Mouse (Mus musculus) macrophage (primary cell): ENCODE data around the gene Whamm. TPM values are rescaled to one million over a fixed set of nuclear protein-coding genes. Genes with fewer than 3 reads are reported as not detected.

ENCODE experiments used
- H3K27ac ChIP-seq: fragments of 350-480 bp; formaldehyde crosslinking; 2 replicates; pipeline ENCODE4 v1.9.0; 2021
- H3K36me3 ChIP-seq: fragments of 350-480 bp; formaldehyde crosslinking; 2 replicates; pipeline ENCODE4 v1.9.0; 2021; ENCODE audit errors: inconsistent target
- H3K4me3 ChIP-seq: fragments of 350-480 bp; formaldehyde crosslinking; 2 replicates; pipeline ENCODE4 v1.9.0; 2021; ENCODE audit errors: inconsistent target
- H3K79me2 ChIP-seq: fragments of 350-480 bp; formaldehyde crosslinking; 2 replicates; pipeline ENCODE4 v1.9.0; 2021; ENCODE audit errors: inconsistent target
- WGBS: methylation state at CpG from one replicate; pipeline ENCODE4 v1.1.7; 2026; ENCODE audit warnings: inconsistent platforms; ENCODE audit not compliant: missing documents; 5-methylcytosine and 5-hydroxymethylcytosine counted together
- polyA plus RNA-seq: library from polyadenylated mRNA; stranded (reverse); fragments of 250-400 nt; gene quantifications from 3 replicates; pipeline ENCODE4 v1.2.4, GENCODE M21; 2018; ENCODE audit warnings: inconsistent platforms

The Whamm gene
- polyA plus RNA-seq, 1 experiment from 2014 or later, result 8.4 TPM

GRCm38 (mm10) chr7:81556839-81557238 is 14.2 kb upstream of the Whamm start:
- H3K79me2 ChIP-seq, result no peaks in the 10 kb centered on the region
- H3K36me3 ChIP-seq, result no peaks in the 10 kb centered on the region
- H3K27ac ChIP-seq, result no peak overlapping the region
- WGBS, result 94% methylated on average over 4 of the region's 4 CpGs
- H3K4me3 ChIP-seq, result no peak overlapping the region

DNA sequence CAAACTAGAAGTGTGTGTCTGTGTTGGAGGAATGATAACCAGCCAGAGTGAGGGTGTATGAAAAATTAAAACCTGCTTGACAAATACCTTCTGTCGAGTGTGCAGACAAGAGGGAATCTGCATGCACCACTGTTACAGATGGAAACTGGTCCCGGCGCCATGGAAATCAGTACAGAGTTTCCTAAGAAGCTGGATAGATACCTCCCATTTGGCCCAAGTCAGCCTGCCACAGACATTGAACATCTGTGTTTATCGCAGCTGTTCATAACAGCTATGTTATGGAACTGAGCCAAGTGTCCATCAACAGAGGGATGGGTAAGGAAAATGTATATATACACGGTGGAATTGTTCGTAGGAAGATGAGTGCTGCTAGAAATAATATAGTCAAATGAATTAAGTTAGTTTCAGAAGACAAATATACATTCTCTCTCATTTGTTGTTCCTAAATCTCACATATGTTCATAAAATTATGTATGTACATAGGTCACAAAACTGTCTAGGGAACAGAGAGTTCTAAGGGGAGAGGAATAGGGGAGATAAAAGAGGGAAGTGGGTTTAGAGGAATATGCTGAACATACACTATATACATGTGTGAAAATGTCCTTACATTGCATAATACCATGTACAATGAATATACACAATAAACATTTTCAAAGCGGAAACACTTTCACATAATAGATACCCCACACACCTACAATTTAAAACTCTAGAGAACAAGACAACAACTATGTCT is 13.6 kb upstream of the Whamm start:
- H3K36me3 ChIP-seq, result no peaks in the 10 kb centered on the region
- H3K79me2 ChIP-seq, result no peaks in the 10 kb centered on the region
- H3K27ac ChIP-seq, result no peak overlapping the region
- WGBS, result 94% methylated on average over 7 of the region's 7 CpGs
- H3K4me3 ChIP-seq, result no peak overlapping the region

DNA sequence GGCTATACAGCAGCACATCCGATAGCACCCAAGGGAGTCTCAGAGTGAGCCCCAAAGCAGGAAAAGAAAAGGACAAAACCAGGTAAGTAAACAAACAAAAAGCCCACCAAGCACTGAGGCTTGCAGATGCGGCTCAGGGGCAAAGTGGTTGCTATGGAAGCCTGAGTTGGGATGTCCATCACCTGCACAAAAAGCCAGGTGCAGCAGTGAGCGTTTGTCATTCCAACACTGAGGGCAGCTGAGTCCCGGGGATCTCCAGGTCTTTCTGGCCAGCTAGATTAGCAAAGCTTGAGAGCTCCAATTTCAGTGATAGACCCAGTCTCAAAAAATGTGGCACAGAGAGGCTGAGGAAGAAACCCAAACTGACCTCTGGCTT is 13.1 kb upstream of the Whamm start:
- Histone ChIP-seq H3K79me2 (no peaks in the 10 kb centered on the region), H3K27ac (no peak overlapping the region)

GRCm38 (mm10) chr7:81559231-81559980 is 11.7 kb upstream of the Whamm start:
- H3K36me3 ChIP-seq, result no peaks in the 10 kb centered on the region
- no peaks in the 10 kb centered on the region for H3K79me2 ChIP-seq
- no peak overlapping the region for H3K27ac ChIP-seq
- WGBS, result 87% methylated on average over 13 of the region's 14 CpGs
- H3K4me3 ChIP-seq, result no peak overlapping the region

More for the DNA sequence above, 13.1 kb upstream of the Whamm start:
- WGBS, result 82% methylated on average over 4 of the region's 4 CpGs
- H3K36me3 ChIP-seq, result no peaks in the 10 kb centered on the region
- H3K4me3 ChIP-seq, result no peak overlapping the region

DNA sequence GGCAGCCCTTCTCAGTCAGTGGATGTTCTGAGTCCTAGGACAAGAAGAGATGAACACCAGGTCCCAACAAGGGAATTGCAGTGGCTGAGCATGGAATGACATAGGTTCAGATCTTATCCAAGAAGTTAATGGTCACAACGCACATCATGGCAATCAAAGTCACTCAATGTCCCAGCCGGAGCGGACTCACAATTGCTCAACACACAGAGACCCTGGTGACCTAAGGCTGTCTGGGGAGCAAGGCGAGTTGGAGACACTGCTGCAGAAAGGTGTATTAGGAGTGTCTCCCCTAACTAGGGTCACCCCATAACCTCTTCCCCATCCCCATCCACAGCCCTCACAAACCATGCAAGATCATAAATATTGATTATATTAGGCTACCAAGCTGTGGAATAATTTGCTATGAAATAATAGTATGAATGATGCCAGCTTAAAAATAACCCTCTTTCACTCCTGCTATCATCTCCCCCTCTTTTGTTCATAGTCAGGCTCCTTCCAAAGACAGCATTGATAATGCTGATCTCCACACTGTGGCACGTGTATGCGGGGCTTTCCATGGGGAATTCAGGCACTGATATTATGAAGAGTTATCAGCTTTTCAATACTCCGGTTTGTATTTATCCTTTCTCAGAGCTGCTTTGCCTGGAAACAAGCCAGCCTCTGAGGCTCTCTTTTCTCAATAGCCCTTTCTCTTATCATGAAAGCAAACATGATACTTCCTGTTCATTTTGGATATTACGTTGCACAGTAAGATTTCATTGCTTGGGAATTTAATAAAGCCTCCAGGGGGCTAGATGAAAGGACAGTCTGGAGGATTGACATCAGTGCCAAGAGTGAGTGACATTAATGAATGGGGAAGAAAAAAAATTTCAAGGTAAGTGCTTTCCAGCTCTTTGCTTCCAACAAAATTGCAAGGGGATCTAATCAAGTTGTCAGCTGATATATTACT is 10.7 kb upstream of the Whamm start:
- 72% methylated on average over 7 of the region's 8 CpGs for WGBS
- Histone ChIP-seq H3K79me2 (no peaks in the 10 kb centered on the region), H3K36me3 (no peaks in the 10 kb centered on the region), H3K4me3 (no peak overlapping the region), H3K27ac (no peak overlapping the region)

DNA sequence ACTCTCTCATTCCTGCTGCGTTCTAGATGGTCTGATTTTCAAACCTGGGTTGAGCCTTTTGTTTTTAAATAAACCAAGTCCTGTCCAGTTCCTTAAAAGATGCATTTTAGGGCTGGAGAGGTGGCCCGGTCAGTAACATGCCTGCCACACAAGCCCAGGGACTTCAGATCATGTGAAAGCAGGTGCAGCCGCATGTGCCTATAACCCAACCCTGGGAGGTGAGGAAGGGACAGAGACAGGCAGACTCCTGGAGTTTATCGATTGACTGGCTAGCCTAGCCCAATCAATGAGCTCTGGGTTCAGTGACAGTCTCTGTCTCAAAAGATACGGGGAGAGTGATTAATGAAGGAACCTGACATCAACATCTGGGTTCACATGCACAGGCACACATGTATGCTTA is 9.9 kb upstream of the Whamm start:
- WGBS, result 94% methylated on average over 5 of the region's 5 CpGs
- no peaks in the 10 kb centered on the region for H3K36me3 ChIP-seq
- no peak overlapping the region for H3K27ac ChIP-seq
- no peaks in the 10 kb centered on the region for H3K79me2 ChIP-seq
- no peak overlapping the region for H3K4me3 ChIP-seq

DNA sequence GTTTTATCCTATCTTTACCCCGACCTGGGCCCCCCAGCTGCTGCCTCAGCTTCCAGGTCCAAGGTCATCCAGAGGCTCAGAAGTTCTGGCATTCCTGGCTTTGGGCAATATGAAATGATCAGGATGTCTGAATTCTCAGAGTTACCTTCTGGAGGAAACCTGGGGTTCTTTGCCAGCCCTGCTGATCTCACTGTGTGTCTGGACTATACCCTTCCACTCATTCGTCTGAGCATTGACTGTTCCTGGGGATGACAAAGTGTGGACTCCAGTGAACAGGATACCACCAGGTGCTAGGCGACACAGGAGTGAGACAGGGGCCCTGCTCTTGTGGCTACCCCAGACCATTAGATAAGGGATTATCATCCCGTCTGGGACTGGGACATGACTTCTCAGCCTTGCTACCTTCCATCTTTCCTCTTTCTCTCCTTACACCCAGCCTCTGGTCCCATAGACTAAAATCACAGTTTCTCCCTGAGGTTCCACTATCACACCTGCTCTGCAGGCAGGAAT is 7.5 kb upstream of the Whamm start:
- no peak overlapping the region for H3K27ac ChIP-seq
- H3K79me2 ChIP-seq, result no peaks in the 10 kb centered on the region
- no peaks in the 10 kb centered on the region for H3K36me3 ChIP-seq
- 95% methylated on average over 4 of the region's 4 CpGs for WGBS
- no peak overlapping the region for H3K4me3 ChIP-seq

DNA sequence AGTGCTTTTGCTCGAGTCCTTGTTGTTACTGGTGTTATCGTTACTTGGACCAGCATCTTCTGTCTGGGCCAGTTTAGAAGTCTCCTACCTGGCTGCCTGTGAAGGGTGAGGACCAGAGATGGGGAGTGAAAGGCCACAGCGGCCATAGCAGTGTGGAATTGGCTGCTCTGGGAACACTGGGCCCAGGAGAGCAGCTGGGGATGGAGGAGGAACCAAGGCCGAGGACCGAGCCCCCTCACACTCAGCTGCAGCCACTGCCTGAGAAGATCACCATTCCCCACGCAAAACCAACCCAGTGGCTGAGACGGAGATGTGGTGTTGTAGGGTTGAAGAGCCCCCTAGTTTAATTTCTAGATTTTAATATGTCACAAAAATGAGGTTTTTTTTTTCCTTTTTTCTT is 6.3 kb upstream of the Whamm start:
- H3K27ac ChIP-seq, result no peak overlapping the region
- H3K4me3 ChIP-seq, result no peak overlapping the region
- 92% methylated on average over 7 of the region's 7 CpGs for WGBS
- H3K36me3 ChIP-seq, result no peaks in the 10 kb centered on the region
- no peaks in the 10 kb centered on the region for H3K79me2 ChIP-seq

DNA sequence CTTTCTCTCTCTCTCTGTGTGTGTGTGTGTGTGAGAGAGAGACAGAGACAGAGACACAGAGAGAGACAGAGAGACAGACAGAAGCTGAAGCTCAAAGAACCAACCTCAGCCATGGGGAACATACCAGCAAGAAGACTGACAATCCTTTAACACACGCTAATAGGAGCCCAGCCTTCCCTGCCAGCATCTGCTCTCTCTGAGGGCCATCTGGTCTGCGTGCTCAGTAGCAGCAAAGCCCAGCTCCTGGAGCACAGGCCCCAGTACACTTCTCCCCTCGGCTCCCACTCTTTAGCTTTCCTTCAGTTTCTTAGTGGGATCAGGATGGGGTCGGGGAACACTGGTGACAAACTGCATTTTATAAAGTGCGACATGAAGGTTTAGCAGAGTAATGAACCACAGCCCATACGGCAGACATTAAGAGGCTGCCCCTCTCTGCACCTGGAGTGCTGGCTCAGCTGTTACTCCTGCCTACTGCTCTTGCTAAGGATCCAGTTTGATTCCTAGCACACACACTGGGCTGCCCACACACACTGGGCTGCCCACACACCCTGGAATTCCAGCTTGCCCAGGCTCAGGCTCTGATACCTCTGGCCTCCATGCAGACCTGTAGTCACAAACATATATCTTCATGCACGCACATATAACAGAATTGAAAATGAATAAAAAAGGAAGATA is 5.5 kb upstream of the Whamm start:
- H3K36me3 ChIP-seq, result no peaks in the 10 kb centered on the region
- no peak overlapping the region for H3K27ac ChIP-seq
- no peak overlapping the region for H3K4me3 ChIP-seq
- WGBS, result 86% methylated on average over 6 of the region's 7 CpGs
- no peaks in the 10 kb centered on the region for H3K79me2 ChIP-seq

DNA sequence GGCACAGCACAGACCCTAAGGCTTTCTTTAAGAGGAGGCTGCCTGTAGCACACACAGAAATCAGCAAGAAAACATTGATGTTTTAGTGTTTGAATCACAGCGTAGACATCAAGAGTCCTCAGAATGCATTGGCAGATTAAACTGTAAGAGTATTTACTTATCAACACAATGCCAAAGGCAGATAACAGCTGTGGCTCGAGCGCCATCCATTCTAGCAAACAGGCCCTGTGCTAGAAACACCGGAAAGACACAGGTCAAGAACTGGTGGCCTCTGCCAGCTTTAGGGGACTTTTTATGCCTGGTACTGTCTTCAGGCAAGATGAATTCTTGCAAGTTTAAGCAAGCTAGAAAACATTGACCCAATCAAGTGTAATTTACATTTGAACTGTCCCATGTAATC is 4.7 kb upstream of the Whamm start:
- 98% methylated on average over 4 of the region's 4 CpGs for WGBS
- Histone ChIP-seq H3K79me2 (no peaks in the 10 kb centered on the region), H3K4me3 (no peak overlapping the region), H3K36me3 (no peaks in the 10 kb centered on the region), H3K27ac (no peak overlapping the region)

- Histone ChIP-seq H3K27ac (no peak within 1 kb of the TSS), H3K79me2 (peaks cover under 1% of the 10 kb centered on the region), H3K36me3 (no peaks in the 10 kb centered on the region), H3K4me3 (no peak within 1 kb of the TSS)
- 97% methylated on average over 9 of the region's 9 CpGs for WGBS
Observed at GRCm38 (mm10) chr7:81566892-81567291, 4.2 kb upstream of the Whamm start, which contains the start of gene Fsd2. Fsd2 (minus strand) TSS chr7:81566944.

DNA sequence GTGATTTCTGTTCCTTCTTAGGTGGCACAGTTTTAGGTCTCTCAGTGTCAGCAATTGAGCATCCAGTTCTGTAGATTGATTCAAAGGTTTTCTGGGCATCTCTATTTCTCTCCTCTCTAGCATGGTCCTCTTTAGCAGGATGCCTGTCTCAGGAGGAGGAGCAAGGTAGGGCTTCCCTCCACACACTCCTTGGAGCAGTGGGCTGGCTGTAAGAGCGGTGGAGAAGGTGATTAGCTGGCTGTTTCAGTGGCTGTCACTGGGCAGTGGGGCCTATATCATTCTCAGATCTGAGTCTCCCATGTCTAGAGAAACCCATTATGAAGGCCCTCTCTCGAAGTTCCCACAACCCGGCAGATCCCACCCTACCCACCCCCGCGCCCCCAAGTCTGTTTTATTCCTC is 3.7 kb upstream of the Whamm start:
- Histone ChIP-seq H3K79me2 (peaks cover 6% of the 10 kb centered on the region), H3K36me3 (no peaks in the 10 kb centered on the region), H3K4me3 (no peak overlapping the region), H3K27ac (no peak overlapping the region)
- WGBS, result 96% methylated on average over 5 of the region's 5 CpGs

GRCm38 (mm10) chr7:81569851-81570250 is 1.2 kb upstream of the Whamm start:
- H3K79me2 ChIP-seq, result peaks cover 30% of the 10 kb centered on the region
- H3K4me3 ChIP-seq, result no peak overlapping the region
- H3K27ac ChIP-seq, result no peak overlapping the region
- 93% methylated on average over 1 of the region's 1 CpGs for WGBS
- 0 out of 2 replicates have a peak, but pooled peaks cover under 1% of the 10 kb centered on the region for H3K36me3 ChIP-seq

DNA sequence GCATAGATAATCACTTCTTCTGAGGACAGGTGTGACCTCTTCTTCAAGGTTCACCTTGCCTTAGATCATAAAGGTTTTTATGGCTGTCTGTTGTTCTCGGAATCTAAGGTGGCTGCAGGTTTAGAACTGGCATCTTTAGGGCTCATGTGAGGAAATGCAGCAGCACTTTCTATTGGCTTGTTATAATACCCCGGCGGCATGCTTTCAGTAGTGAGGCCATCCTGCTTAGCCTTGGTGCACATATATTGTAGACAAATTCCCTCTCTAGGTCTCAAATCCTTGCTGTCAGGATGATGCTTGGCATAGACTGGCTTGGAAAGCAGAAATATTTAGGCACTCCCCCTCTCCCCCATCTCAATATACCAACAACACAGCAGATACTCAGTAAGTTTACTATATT is 795 bp upstream of the Whamm start:
- Histone ChIP-seq H3K79me2 (peaks cover 34% of the 10 kb centered on the region), H3K27ac (no peak overlapping the region), H3K36me3 (0 out of 2 replicates have a peak, but pooled peaks cover 5% of the 10 kb centered on the region), H3K4me3 (no peak overlapping the region)
- 89% methylated on average over 3 of the region's 3 CpGs for WGBS
